Mouse (Mus musculus): ENCODE measurements around the gene Dand5.
"Not testable (repeated sequence)": the region's sequence is repeated elsewhere in the genome, so short reads cannot be mapped to it uniquely, and the experiment has no call there.

The Dand5 gene

GRCm38 (mm10) chr8:84834002-84834865 lies 11.6 kb upstream of the Dand5 start:
- DNase-seq = no peak

- no peak for DNase-seq
Observed at GRCm38 (mm10) chr8:84832759-84833742, 10.4 kb upstream of the Dand5 start.

- peak; percentile 67 for DNase-seq
Observed at GRCm38 (mm10) chr8:84832034-84832717, 9.6 kb upstream of the Dand5 start.

GRCm38 (mm10) chr8:84831490-84831889 lies 8.9 kb upstream of the Dand5 start, which contains the start of gene Gadd45gip1:
Gadd45gip1 (plus strand) TSS chr8:84831522.
- no peak for DNase-seq

DNA sequence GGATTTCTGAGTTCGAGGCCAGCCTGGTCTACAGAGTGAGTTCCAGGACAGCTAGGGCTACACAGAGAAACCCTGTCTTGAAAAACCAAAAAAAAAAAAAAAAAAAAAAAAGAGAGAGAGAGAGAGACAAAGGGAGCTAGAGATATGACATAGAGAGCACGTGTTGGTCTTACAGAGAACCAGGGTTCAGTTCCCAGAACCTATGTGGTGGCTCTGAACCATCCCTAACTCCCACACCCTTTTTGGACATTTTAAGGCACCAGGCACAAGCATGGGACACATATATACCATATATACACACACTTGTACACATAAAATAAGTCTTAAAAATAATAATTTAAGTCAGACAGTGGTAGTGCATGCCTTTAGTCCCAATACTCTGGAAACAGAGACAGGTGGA lies 3.9 kb upstream of the Dand5 start:
- DNase-seq = not testable (repeated sequence)

DNA sequence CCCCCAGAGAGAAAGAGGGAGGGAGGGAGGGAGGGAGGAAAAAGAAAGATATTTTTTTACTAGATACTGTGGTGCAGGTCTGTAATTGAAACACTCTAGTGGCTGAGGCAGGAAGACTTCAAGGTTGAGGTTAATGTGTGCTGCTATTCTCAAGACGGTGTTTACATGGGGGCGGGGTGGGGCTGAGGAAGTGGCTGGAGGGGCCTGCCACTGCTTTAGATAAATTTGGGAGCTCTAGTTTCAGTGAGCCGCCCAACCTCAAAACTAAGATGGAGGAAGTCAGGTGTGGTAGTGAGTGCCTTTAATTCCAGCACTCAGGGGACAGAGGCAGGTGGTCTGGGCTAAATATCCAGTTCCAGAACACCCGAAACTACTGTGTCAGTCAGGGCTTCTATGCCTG lies 3.0 kb upstream of the Dand5 start:
- no peak for DNase-seq

GRCm38 (mm10) chr8:84823653-84824052 lies 1.0 kb upstream of the Dand5 start:
- no peak for DNase-seq

- DNase-seq = no peak
Observed at GRCm38 (mm10) chr8:84816117-84816516, 6.5 kb downstream of the Dand5 start.

- peak; percentile 85 for DNase-seq
Observed at GRCm38 (mm10) chr8:84815547-84815946, 7.1 kb downstream of the Dand5 start.

DNA sequence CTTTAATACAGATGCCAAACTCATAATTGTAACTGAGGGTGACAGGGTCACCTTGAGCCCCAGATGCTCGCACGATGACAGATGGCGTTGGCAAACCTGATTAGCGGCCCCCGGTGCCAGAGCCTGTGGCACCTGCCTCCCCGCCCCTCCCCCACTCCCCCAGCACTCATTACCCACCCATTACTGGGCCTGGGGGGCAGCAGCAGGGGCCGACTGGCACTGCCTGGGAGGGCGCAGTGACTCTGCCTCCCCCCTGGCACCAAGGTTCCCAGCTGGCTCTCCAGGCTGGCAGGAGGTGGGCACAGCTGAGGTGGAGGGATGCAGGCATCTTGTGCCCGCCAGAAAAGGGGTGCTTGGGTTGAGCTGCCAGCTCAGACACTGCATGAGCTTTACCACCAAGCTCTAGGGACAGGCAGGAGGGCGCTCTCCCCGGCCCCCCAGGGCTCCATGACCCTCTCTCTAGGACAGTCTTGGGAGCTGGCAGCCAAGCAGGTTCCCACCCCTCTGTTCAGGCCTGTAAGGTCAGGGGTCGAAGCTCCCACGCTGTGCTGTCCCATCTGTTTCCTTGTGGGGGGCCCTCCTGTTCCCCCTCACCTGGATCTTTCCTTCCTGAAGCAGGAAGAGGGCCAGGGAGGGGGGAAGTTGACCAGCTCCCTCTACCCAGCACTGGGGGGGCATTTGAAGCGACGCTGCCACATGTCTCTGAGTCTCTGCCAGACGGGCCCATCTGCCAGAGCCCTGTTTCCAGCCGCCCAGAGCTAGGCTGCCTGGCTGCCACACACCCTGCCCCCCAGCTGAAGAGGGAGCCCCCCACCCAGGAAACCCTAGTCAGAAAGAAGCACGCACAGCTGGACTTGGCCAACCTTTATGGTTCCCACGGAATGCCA lies 7.8 kb downstream of the Dand5 start:
- DNase-seq = no peak

GRCm38 (mm10) chr8:84814240-84814554 lies 8.4 kb downstream of the Dand5 start:
- no peak for DNase-seq

DNA sequence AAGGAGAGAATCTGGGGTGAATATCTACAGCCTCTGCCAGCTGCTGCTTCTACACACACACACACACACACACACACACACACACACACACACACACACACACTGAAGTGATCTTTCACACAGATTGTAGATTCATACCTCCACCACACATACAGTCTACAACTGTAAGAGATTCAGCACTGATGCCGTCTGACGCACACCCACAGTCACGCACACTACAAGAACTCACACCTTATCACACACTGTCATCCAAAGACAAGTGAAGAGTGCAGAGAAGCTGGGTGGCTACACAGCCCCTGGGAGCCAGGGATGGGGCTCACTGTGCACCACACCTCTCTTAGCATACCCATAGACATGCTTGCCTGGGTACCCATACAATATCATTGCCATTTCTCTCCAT lies 8.8 kb downstream of the Dand5 start:
- no peak for DNase-seq

DNA sequence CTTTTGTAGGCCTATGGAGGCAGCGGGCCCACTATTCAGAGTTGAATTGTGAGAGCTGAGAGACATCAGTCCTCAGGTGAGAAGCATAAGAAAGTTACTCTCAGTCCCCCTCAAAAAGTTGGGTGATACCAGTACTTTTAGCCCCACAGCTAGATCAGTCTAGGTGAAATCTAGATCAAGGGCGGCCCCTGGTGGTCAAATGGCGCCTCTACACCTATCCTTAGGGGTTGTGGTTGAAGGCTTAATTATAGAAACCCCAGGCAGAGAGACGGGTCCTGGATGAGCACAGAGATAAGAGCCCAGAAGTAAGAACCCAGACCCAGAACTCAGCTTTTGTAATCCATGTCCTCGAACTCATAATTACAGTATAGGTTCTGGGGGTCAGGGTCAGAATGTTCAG lies 9.6 kb downstream of the Dand5 start:
- DNase-seq = peak; percentile 66

DNA sequence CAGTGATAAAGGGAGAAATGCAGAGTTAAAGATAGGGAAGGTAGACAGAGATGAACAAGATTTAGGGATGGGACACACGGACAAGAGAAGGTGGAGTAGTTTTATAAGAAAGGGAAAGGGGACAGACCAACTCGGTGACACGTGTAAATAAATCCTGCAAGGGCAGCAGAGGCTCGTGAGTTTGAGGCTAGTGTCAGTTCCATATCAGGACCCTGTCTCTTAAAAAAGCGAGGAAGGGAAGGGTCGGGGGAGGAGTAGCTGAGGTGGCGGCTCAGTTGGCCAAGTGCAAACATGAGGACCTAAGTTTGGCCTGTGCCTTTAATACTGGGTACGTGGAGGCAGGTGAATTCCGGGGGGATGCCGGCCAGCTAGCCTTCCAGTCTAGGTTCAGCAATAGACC lies 11.3 kb downstream of the Dand5 start:
- no peak for DNase-seq

DNA sequence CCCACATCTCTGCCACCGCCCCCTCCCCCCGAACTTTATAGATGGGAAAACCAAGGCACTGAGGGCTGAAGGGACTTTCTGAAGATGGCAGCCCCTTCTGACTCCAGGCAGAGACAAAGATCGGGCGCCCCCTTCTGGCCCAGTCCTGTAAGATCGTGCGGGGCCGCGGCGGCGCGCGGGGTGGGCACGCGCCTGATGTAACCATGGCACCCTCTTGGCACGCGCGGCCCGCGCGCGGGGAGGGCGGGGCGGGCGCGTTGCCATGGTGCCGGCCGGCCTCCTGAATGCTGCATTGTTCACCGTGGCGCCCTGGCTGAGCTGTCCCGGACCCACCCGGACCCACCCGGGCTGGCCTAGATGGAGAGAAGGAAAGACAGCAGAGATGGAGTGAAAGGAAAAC lies 11.7 kb downstream of the Dand5 start:
- peak; percentile 90 for DNase-seq

- DNase-seq = no peak
Observed at GRCm38 (mm10) chr8:84809941-84810280, 12.7 kb downstream of the Dand5 start.

- DNase-seq = no peak
Observed at GRCm38 (mm10) chr8:84809109-84809940, 13.3 kb downstream of the Dand5 start.

DNA sequence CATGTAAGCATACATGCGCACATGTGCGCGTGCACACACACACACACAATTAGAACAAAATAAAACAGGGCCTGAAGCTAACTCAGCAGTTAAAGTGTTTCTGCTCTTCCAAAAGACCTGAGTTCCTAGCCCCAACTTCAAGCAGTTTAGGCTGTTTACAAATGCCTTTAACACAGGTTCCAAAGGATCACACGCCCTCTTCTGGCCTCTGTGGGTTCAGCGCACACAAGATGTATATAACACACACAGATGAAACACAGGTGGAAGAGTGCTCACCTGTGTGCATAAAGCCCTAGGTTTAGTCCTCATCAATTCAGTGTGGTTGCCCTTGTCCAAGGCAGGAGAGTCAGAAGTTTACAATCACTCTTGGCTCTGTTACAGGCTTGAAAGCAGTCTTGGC lies 16.6 kb downstream of the Dand5 start:
- no peak for DNase-seq

GRCm38 (mm10) chr8:84799999-84800831 lies 22.4 kb downstream of the Dand5 start, which contains the start of gene Nfix:
Nfix (minus strand) TSS chr8:84800344.
- DNase-seq = peak; percentile 51
